Mouse (Mus musculus) heart, adult 2 months (tissue): ENCODE measurements around the gene Chrm1.

Experiments
- CTCF ChIP-seq: fragments of 200-600 bp; IDR thresholded peaks from 2 replicates; pipeline ENCODE4 v1.8.1; 2022; ENCODE audit warnings: antibody characterized with exemption, mild to moderate bottlenecking, moderate library complexity
- EP300 ChIP-seq: fragments of 200-500 bp; IDR thresholded peaks from 2 replicates; pipeline ENCODE4 v1.6.1; 2011; ENCODE audit warnings: low read depth, low read length, control low read depth; ENCODE audit not compliant: insufficient read depth
- POLR2A ChIP-seq: fragments of 200-500 bp; IDR thresholded peaks from 2 replicates; pipeline ENCODE4 v1.6.1; 2011; ENCODE audit warnings: mild to moderate bottlenecking, low read depth, low read length, control low read depth; ENCODE audit not compliant: insufficient read depth

DNA sequence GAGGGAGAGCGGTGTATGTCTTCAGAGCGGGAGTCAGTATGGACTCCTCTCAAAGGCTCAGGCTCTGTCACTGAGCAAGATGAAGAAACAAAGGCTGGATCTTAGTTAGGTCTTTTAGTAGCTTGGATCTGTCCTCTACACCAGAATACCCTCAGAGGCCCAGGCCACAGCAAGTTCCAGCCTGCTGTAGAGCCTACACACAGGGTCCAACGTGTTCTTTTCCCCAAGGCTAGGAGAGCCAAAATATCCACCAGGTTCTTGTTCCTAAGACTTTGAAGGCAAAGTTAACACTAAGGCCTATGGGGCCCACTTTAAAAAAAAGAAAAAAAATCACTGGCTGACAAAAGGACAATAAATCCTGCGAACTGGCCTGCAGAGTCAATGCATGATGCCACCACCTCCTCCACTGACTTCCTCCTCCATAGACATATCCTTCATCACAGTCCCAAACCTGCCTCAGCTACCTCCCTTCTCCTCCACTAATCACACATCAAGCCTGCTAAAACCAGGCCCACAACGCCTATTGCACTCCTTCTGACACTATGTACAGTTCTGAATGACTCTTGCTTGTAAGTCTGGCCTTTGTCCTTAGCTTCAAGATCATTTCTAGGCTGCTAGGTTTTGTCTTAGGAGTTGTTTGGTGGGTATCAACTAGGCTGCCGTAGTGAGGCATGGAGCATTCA lies 41.6 kb downstream of the Chrm1 start:
- TF ChIP-seq CTCF (no peak), POLR2A (no peak), EP300 (no peak)
